In genomic region chr3:122647195-122647837, GRCm38 (mm10) we compare ENCODE assay signal across 11 mouse cellular contexts. TPM values are rescaled to one million over a fixed set of nuclear protein-coding genes. Genes with fewer than 3 reads are reported as not detected.
DNase-seq lines count a peak whose midpoint lies in the region; ATAC-seq lines count a peak whose summit lies in the region.
"Had no signal": no experiment of that assay in that cellular context is flagged by ENCODE, and none has a peak within 500 bp of the region (broad histone marks: within the 10 kb centered on the region; RNA-seq: fewer than 3 reads in every experiment).

No protein-coding gene starts in this region.

- H3K9me3 ChIP-seq in embryonic facial prominence, embryonic 12.5 days = no peaks in the 10 kb centered on the region

- H3K27me3 ChIP-seq in embryonic facial prominence, embryonic 12.5 days = no peaks in the 10 kb centered on the region
- H3K27me3 ChIP-seq: CH12.LX had no signal

- H3K27ac ChIP-seq in embryonic facial prominence, embryonic 12.5 days = no peak overlapping the region

- H3K9ac ChIP-seq in embryonic facial prominence, embryonic 12.5 days = no peak overlapping the region

- H3K36me3 ChIP-seq in embryonic facial prominence, embryonic 12.5 days = no peaks in the 10 kb centered on the region

- DNase-seq in heart, adult 11 months = peak; percentile 81
- no peak for DNase-seq in heart, adult 8-10 months (ENCODE audit: low spot score)
- peak; percentile 49 for DNase-seq in kidney, adult 18-20 months
- DNase-seq in lung, postnatal 4 days = peak; percentile 31 to 49
- no peak for DNase-seq in layer of hippocampus, postnatal 36 days
- DNase-seq in right cerebral cortex, adult 18-20 months = no peak
- no peak for DNase-seq in adrenal gland, adult 2 months
- DNase-seq: cerebellum, adult 18-20 months; liver had no signal

- WGBS in embryonic facial prominence, embryonic 12.5 days = 52% methylated on average over 13 of the region's 13 CpGs

- H3K4me3 ChIP-seq in embryonic facial prominence, embryonic 12.5 days = no peak overlapping the region

- 0 out of 2 replicates have a peak, but pooled peaks have one; percentile 28 for ATAC-seq in embryonic facial prominence, embryonic 12.5 days (ENCODE audit: insufficient number of reproducible peaks, insufficient read depth, low FRiP score, low TSS enrichment)

- no peaks in the 10 kb centered on the region for H3K4me1 ChIP-seq in embryonic facial prominence, embryonic 12.5 days

- H3K4me2 ChIP-seq in embryonic facial prominence, embryonic 12.5 days (replicated peaks) = no peak overlapping the region

RNA-seq across cellular contexts. Expression of gene Fnbp1l, which starts 27.8 kb away (rescaled TPM):
- total RNA-seq in heart, adult 8-10 months (2022) = 10 to 100 TPM; 11.9 to 15.8 (median 14.3) TPM
- 76.5 and 80.1 TPM in 2 replicates for polyA plus RNA-seq in embryonic facial prominence, embryonic 12.5 days (2016; fragmentation: Nextera tagmentation; extraction: Ambion mirVana)
- 10 to 100 TPM; 30.4 to 35.0 TPM for total RNA-seq in layer of hippocampus, postnatal 36 days (2021)
- 10 to 100 TPM; 16.3 to 22.0 TPM for total RNA-seq in adrenal gland, adult 2 months (2021)
- 1.4 TPM in 2 replicates for polyA plus RNA-seq in adrenal gland, adult 2 months (2012; rRNA removed)

Comparison
In these comparisons a context has a peak if more than half of its experiments do, and no peak if none do; other contexts are left out.
1. DNase-seq: peak in heart, adult 11 months (single experiment), kidney, adult 18-20 months (single experiment) and lung, postnatal 4 days (2 of 2); none in heart, adult 8-10 months (single experiment), layer of hippocampus, postnatal 36 days (0 of 2), right cerebral cortex, adult 18-20 months (single experiment) and adrenal gland, adult 2 months (single experiment).